Mouse (Mus musculus) MEL (cell line): ENCODE data around the gene 3110040N11Rik. TPM values are rescaled to one million over a fixed set of nuclear protein-coding genes. Genes with fewer than 3 reads are reported as not detected.
A peak's percentile ranks its signal among the peaks of the same experiment; 100 is the strongest.

Source experiments
- DNase-seq: peaks from one replicate; pipeline ENCODE4 v3.0.0; 2011; ENCODE audit warnings: low read depth, low spot score
- H3K27ac ChIP-seq: 2 replicates; pipeline ENCODE4 v1.5.1; 2012; ENCODE audit warnings: low read depth, mild to moderate bottlenecking, control low read depth, low read length, moderate library complexity; ENCODE audit not compliant: control insufficient read depth
- H3K27me3 ChIP-seq, 2 experiments: fragments of 150-350 bp in 1 of 2; sonication (generic) in 1 of 2; 2 replicates each; pipeline ENCODE4 v1.6.1; 2012; ENCODE audit warnings: low read length in 2 of 2, mild to moderate bottlenecking in 2 of 2, improper control_type of control experiment in 1 of 2, moderate library complexity in 1 of 2; ENCODE audit not compliant: insufficient read depth in 2 of 2, control insufficient read depth in 1 of 2
- H3K36me3 ChIP-seq, 2 experiments: 2 replicates each; pipeline ENCODE4 v1.6.1; 2012 to 2014; ENCODE audit warnings: low read length in 2 of 2, improper control_type of control experiment in 1 of 2, inconsistent platforms in 1 of 2, mild to moderate bottlenecking in 1 of 2; ENCODE audit not compliant: insufficient read depth in 2 of 2, control insufficient read depth in 1 of 2
- H3K4me1 ChIP-seq, 2 experiments: fragments of 150-350 bp in 1 of 2; sonication (generic) in 1 of 2; 2 replicates each; pipeline ENCODE4 v1.6.1; 2012; ENCODE audit warnings: low read length in 2 of 2, improper control_type of control experiment in 1 of 2, mild to moderate bottlenecking in 1 of 2; ENCODE audit not compliant: insufficient read depth in 2 of 2, control insufficient read depth in 1 of 2
- H3K4me3 ChIP-seq, 2 experiments: fragments of 150-350 bp in 1 of 2; sonication (generic) in 1 of 2; 2 replicates each; pipeline ENCODE4 v1.5.1; 2012; ENCODE audit warnings: low read depth in 2 of 2, low read length in 2 of 2, mild to moderate bottlenecking in 2 of 2, moderate library complexity in 2 of 2, control low read depth in 1 of 2, improper control_type of control experiment in 1 of 2; ENCODE audit not compliant: control insufficient read depth in 1 of 2, insufficient read depth in 1 of 2
- H3K79me2 ChIP-seq: 2 replicates; pipeline ENCODE4 v1.6.1; 2012; ENCODE audit warnings: mild to moderate bottlenecking, low read length, moderate library complexity; ENCODE audit not compliant: control insufficient read depth, poor library complexity, insufficient read depth
- H3K9ac ChIP-seq: 2 replicates; pipeline ENCODE4 v1.6.1; 2012; ENCODE audit warnings: low read depth, mild to moderate bottlenecking, control low read depth, low read length, moderate library complexity; ENCODE audit not compliant: control insufficient read depth, poor library complexity, severe bottlenecking
- H3K9me3 ChIP-seq: fragments of 150-350 bp; sonication (generic); replicated peaks from 2 replicates; pipeline ENCODE4 v1.6.1; 2012; ENCODE audit warnings: mild to moderate bottlenecking, low read length, improper control_type of control experiment, moderate library complexity; ENCODE audit not compliant: insufficient read depth
- CHD1 ChIP-seq: IDR thresholded peaks from 2 replicates; pipeline ENCODE4 v1.6.1; 2012; ENCODE audit warnings: low read depth, mild to moderate bottlenecking, inconsistent platforms, low read length, improper control_type of control experiment
- CTCF ChIP-seq, 3 experiments: IDR thresholded peaks in 2 of 3; conservative IDR thresholded peaks in 1 of 3; 2 replicates each; pipeline ENCODE4 v1.5.1; 2011 to 2012; ENCODE audit warnings: low read length in 3 of 3, low read depth in 2 of 3, mild to moderate bottlenecking in 2 of 3, improper control_type of control experiment in 1 of 3, inconsistent platforms in 1 of 3, mixed read lengths in 1 of 3, moderate library complexity in 1 of 3; ENCODE audit not compliant: control insufficient read depth in 1 of 3, insufficient read depth in 1 of 3, poor library complexity in 1 of 3, severe bottlenecking in 1 of 3
- E2F4 ChIP-seq: IDR thresholded peaks from 2 replicates; pipeline ENCODE4 v1.6.1; 2011; ENCODE audit warnings: low read depth, low read length, improper control_type of control experiment, borderline replicate concordance
- EP300 ChIP-seq, 2 experiments: IDR thresholded peaks; 2 replicates each; pipeline ENCODE4 v1.6.1; 2011; ENCODE audit warnings: improper control_type of control experiment in 2 of 2, low read length in 2 of 2, low read depth in 1 of 2, mild to moderate bottlenecking in 1 of 2
- ETS1 ChIP-seq: IDR thresholded peaks from 2 replicates; pipeline ENCODE4 v1.6.1; 2012; ENCODE audit warnings: low read depth, mild to moderate bottlenecking, inconsistent platforms, low read length, improper control_type of control experiment, moderate library complexity
- KAT2A ChIP-seq: conservative IDR thresholded peaks from 2 replicates; pipeline ENCODE4 v1.6.1; 2012; ENCODE audit warnings: low read depth, low read length, improper control_type of control experiment, inconsistent platforms
- MAFK ChIP-seq: IDR thresholded peaks from 2 replicates; pipeline ENCODE4 v1.6.1; 2011; ENCODE audit warnings: low read depth, mild to moderate bottlenecking, low read length, improper control_type of control experiment, borderline replicate concordance
- MEF2A ChIP-seq: IDR thresholded peaks from 2 replicates; pipeline ENCODE4 v1.6.1; 2014; ENCODE audit warnings: low read depth, mild to moderate bottlenecking, inconsistent platforms, low read length, improper control_type of control experiment; ENCODE audit not compliant: poor library complexity, insufficient replicate concordance, severe bottlenecking; ENCODE audit errors: extremely low read depth
- MXI1 ChIP-seq: IDR thresholded peaks from 2 replicates; pipeline ENCODE4 v1.6.1; 2011; ENCODE audit warnings: mild to moderate bottlenecking, low read depth, low read length, improper control_type of control experiment
- NRF1 ChIP-seq: IDR thresholded peaks from 2 replicates; pipeline ENCODE4 v1.6.1; 2014; ENCODE audit warnings: low read depth, mild to moderate bottlenecking, inconsistent platforms, low read length, improper control_type of control experiment, moderate library complexity; ENCODE audit not compliant: poor library complexity, insufficient read depth, severe bottlenecking
- POLR2AphosphoS5 ChIP-seq: IDR thresholded peaks from 2 replicates; pipeline ENCODE4 v1.6.1; 2012; ENCODE audit warnings: low read depth, borderline replicate concordance, mild to moderate bottlenecking, inconsistent platforms, low read length, moderate library complexity, mixed read lengths
- SMC3 ChIP-seq: IDR thresholded peaks from 2 replicates; pipeline ENCODE4 v1.6.1; 2011; ENCODE audit warnings: low read depth, low read length, improper control_type of control experiment
- TAL1 ChIP-seq: IDR thresholded peaks from 2 replicates; pipeline ENCODE4 v1.6.1; 2012; ENCODE audit warnings: mild to moderate bottlenecking, inconsistent platforms, low read length, moderate library complexity, mixed read lengths
- ZMIZ1 ChIP-seq: IDR thresholded peaks from 2 replicates; pipeline ENCODE4 v1.6.1; 2012; ENCODE audit warnings: low read depth, mild to moderate bottlenecking, inconsistent platforms, low read length, improper control_type of control experiment, moderate library complexity
- polyA plus RNA-seq, 2 experiments: library from polyadenylated mRNA; stranded (reverse) in 1 of 2; unstranded in 1 of 2; fragments of >175 nt in 1 of 2; fragments of >200 nt in 1 of 2; gene quantifications; 2 replicates each; pipeline versions ENCODE4 v1.2.1 to v1.2.4; 2012; ENCODE audit warnings: low replicate concordance in 2 of 2, low read depth in 1 of 2; ENCODE audit not compliant: insufficient read length in 2 of 2, insufficient read depth in 1 of 2, missing spikeins in 1 of 2
- total RNA-seq: library from RNA; depleted of rRNA; stranded (reverse); fragments of 300-350 nt; gene quantifications from 2 replicates; pipeline ENCODE4 v1.2.3, GENCODE M21; 2012

3110040N11Rik gene
- total and polyA plus RNA-seq, 3 experiments, result 35.7 to 61.7 TPM; not detected in 1

- Histone ChIP-seq H3K9ac (no peak overlapping the region), H3K27me3 (peaks cover 0 to 3% of the 10 kb centered on the region in 2 experiments; a peak in 2 of 4 replicates), H3K9me3 (no peaks in the 10 kb centered on the region), H3K79me2 (no peaks in the 10 kb centered on the region), H3K36me3 (no peaks in the 10 kb centered on the region), H3K4me1 (no peaks in the 10 kb centered on the region), H3K27ac (no peak overlapping the region), H3K4me3 (no peak overlapping the region)
- no peak for DNase-seq
- TF ChIP-seq MEF2A (no peak), CHD1 (no peak), MAFK (no peak), ETS1 (no peak), TAL1 (no peak), POLR2AphosphoS5 (no peak), E2F4 (no peak)
Observed at GRCm38 (mm10) chr7:81835430-81835829, 46.2 kb upstream of the 3110040N11Rik start.

- no peak overlapping the region for H3K4me3 ChIP-seq
- peak; percentile 19; the same call in 1 of the 2 replicates for TF ChIP-seq SMC3
- no peak for TF ChIP-seq EP300 (IDR thresholded peaks at IDR 0.05; ENCODE audit: low read depth in 1 of 2, low read length in 2 of 2)
- no peak for TF ChIP-seq ZMIZ1
- no peak for TF ChIP-seq POLR2AphosphoS5
- TF ChIP-seq MEF2A, result no peak
- TF ChIP-seq KAT2A, result no peak
- TF ChIP-seq NRF1, result no peak
- peak in 2 of 3 experiments; percentile 6 to 21; a peak in 1 of 6 replicates for TF ChIP-seq CTCF (IDR thresholded peaks at IDR 0.05 in 2 of 3, conservative IDR thresholded peaks at IDR 0.05 in 1 of 3; ENCODE audit: control insufficient read depth in 1 of 3, insufficient read depth in 1 of 3, low read depth in 2 of 3, low read length in 3 of 3, poor library complexity in 1 of 3, severe bottlenecking in 1 of 3)
- no peak for TF ChIP-seq MXI1
- H3K9me3 ChIP-seq, result no peaks in the 10 kb centered on the region
- H3K36me3 ChIP-seq, result no peaks in the 10 kb centered on the region
- H3K79me2 ChIP-seq, result no peaks in the 10 kb centered on the region
- peak; percentile 16 for DNase-seq
- peaks cover 0 to 3% of the 10 kb centered on the region in 2 experiments; a peak in 2 of 4 replicates for H3K27me3 ChIP-seq
- H3K27ac ChIP-seq, result no peak overlapping the region
- H3K4me1 ChIP-seq, result peaks cover 0 to 2% of the 10 kb centered on the region in 2 experiments; a peak in 2 of 4 replicates
- no peak overlapping the region for H3K9ac ChIP-seq
Observed at GRCm38 (mm10) chr7:81834847-81835246, 45.6 kb upstream of the 3110040N11Rik start.
